Mouse (Mus musculus) heart, embryonic 16.5 days (tissue): Measurements from ENCODE around the gene Rnf144a. TPM values are rescaled to one million over a fixed set of nuclear protein-coding genes. Genes with fewer than 3 reads are reported as not detected.

Experiments
- ATAC-seq: fragments of 200-750 bp; cut with Nextera tagmentation; replicated peaks from 2 replicates; pipeline ENCODE4 v1.8.0; 2017; ENCODE audit warnings: moderate number of reproducible peaks; ENCODE audit not compliant: insufficient read depth, low FRiP score; ENCODE audit errors: extremely low read depth
- H3K27ac ChIP-seq: fragments of 300-500 bp; sonication (generic); 2 replicates; pipeline ENCODE4 v1.5.1; 2014; ENCODE audit warnings: mild to moderate bottlenecking, low read length, control low read depth, moderate library complexity
- H3K27me3 ChIP-seq: fragments of 300-500 bp; sonication (generic); 2 replicates; pipeline ENCODE4 v1.6.1; 2014; ENCODE audit warnings: low read length, mixed read lengths; ENCODE audit not compliant: control insufficient read depth, insufficient read depth
- H3K36me3 ChIP-seq: fragments of 300-500 bp; sonication (generic); 2 replicates; pipeline ENCODE4 v1.6.1; 2014; ENCODE audit not compliant: control insufficient read depth, insufficient read depth
- H3K4me1 ChIP-seq: fragments of 300-500 bp; sonication (generic); 2 replicates; pipeline ENCODE4 v1.6.1; 2014; ENCODE audit warnings: low read length, mixed read lengths; ENCODE audit not compliant: control insufficient read depth, insufficient read depth
- H3K4me2 ChIP-seq: fragments of 300-500 bp; sonication (generic); 2 replicates; pipeline ENCODE4 v1.6.1; 2014; ENCODE audit warnings: low read depth, mild to moderate bottlenecking, control low read depth, low read length
- H3K4me3 ChIP-seq: fragments of 300-500 bp; sonication (generic); 2 replicates; pipeline ENCODE4 v1.5.1; 2014; ENCODE audit warnings: mild to moderate bottlenecking, control low read depth, low read length
- H3K9ac ChIP-seq: fragments of 300-500 bp; sonication (generic); 2 replicates; pipeline ENCODE4 v1.6.1; 2014; ENCODE audit warnings: low read length, control low read depth
- H3K9me3 ChIP-seq: fragments of 300-500 bp; sonication (generic); replicated peaks from 2 replicates; pipeline ENCODE4 v1.6.1; 2016; ENCODE audit warnings: low read length; ENCODE audit not compliant: control insufficient read depth
- WGBS: fragments of 180-500 bp; shearing (Covaris S2); extraction: QIAGEN DNeasy Blood & Tissue Kit; methylation state at CpG from one replicate; pipeline ENCODE4 v1.1.7; 2014; 5-methylcytosine and 5-hydroxymethylcytosine counted together
- polyA plus RNA-seq: library from polyadenylated mRNA; unstranded; fragments of >200 nt; fragmentation: Nextera tagmentation; extraction: Ambion mirVana; gene quantifications from 2 replicates; pipeline ENCODE4 v1.2.1, GENCODE M21; 2015

Rnf144a gene
- polyA plus RNA-seq, 1 experiment from 2014 or later: 12.1 TPM

DNA sequence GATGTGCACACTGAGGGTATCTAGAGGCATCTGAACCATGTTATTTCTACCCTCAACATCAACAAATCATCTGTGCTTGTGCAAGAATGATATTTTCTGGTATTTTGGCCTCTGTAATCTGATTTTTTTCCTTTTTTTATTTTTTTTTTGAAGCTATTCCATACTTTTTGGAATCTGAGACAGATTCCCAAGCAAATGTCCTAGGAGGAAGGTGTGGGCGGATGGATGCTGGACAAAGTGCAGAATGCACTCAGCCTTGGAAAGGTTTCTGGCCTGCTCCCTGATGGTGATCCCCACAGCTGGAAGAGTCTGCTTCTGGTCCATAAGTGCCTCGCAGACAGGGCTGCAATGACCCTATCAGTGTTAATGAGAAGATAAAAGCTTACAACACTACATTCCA, 28.9 kb downstream of the Rnf144a start:
- no peak for ATAC-seq
- H3K27ac ChIP-seq: no peak overlapping the region
- 58% methylated on average over 2 of the region's 2 CpGs for WGBS

DNA sequence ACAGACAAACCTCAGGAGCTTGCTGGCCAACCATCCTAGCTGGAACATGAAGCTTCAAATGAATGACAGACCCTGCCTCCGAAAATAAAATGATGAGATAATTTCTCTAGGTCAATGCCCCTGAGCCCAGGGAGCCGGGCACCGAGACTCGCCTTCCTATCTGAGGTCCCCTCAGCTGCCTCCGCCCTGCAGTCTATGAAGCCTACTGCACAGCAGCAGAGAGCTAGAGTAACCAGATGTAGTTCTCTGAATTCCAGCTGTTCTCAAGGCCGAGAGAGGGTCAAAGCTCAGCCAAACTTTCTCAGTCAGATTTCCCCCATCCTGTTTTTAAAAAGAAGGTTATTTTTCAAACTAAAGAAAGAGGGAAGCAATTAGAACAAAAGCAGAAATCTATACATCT, 29.3 kb downstream of the Rnf144a start:
- no peak overlapping the region for H3K9ac ChIP-seq
- H3K4me2 ChIP-seq: no peak overlapping the region
- H3K4me3 ChIP-seq: no peak overlapping the region
- H3K27me3 ChIP-seq: no peaks in the 10 kb centered on the region
- WGBS: 53% methylated on average over 6 of the region's 6 CpGs
- H3K9me3 ChIP-seq: no peaks in the 10 kb centered on the region
- 0 out of 2 replicates have a peak, but pooled peaks cover 3% of the 10 kb centered on the region for H3K36me3 ChIP-seq
- H3K4me1 ChIP-seq: no peaks in the 10 kb centered on the region
- no peak overlapping the region for H3K27ac ChIP-seq
- no peak for ATAC-seq

More for the DNA sequence above, 28.9 kb downstream of the Rnf144a start:
- H3K9ac ChIP-seq: no peak overlapping the region
- no peaks in the 10 kb centered on the region for H3K9me3 ChIP-seq
- no peaks in the 10 kb centered on the region for H3K4me1 ChIP-seq
- H3K4me2 ChIP-seq: no peak overlapping the region
- H3K27me3 ChIP-seq: no peaks in the 10 kb centered on the region
- H3K4me3 ChIP-seq: no peak overlapping the region
- H3K36me3 ChIP-seq: 0 out of 2 replicates have a peak, but pooled peaks cover 3% of the 10 kb centered on the region

DNA sequence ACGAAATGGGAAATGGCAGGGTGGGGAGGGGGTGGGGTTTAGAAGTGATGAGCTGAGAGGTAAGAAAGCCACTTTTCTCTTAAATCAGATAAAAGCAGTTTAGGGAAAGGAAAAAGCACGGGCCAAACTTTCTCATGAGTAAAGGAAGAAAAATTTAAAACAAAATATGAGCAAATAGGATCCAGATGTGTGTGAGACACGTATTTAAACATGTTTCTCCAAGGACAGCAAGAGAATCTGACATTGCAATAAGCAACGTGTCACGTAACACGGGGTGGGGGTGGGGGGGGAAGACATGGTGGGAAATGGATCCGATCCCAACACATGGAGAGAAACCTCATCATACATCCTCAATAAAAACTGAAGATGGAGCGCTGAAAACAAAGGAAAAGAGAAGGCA, 33.3 kb downstream of the Rnf144a start:
- Histone ChIP-seq H3K4me2 (no peak overlapping the region), H3K4me1 (no peaks in the 10 kb centered on the region), H3K27me3 (no peaks in the 10 kb centered on the region), H3K36me3 (no peaks in the 10 kb centered on the region), H3K4me3 (no peak overlapping the region), H3K9ac (no peak overlapping the region), H3K9me3 (no peaks in the 10 kb centered on the region), H3K27ac (no peak overlapping the region)
- WGBS: 80% methylated on average over 8 of the region's 8 CpGs
- no peak for ATAC-seq

DNA sequence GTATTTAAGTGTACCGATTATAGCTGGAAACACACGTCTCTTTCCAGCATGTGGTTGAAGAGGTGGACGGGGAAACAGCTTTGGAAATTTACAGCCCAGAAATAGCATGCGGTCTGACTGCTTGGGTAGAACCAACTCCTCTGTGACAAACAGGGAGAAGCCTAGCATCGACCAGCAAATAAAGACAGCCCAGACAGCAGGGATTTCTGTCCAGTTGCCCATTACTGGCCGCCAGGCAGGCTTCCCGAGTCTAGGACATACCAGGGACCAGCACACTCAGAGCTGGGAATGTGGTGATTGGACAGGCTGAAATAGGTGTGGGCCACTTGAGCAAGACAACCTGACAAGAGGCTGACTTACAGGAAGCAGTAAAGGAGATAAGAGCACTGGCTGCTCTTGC, 35.3 kb downstream of the Rnf144a start:
- no peak for ATAC-seq
- no peak overlapping the region for H3K9ac ChIP-seq
- no peak overlapping the region for H3K4me2 ChIP-seq
- H3K27me3 ChIP-seq: no peaks in the 10 kb centered on the region
- H3K4me3 ChIP-seq: no peak overlapping the region
- no peaks in the 10 kb centered on the region for H3K36me3 ChIP-seq
- H3K4me1 ChIP-seq: no peaks in the 10 kb centered on the region
- 58% methylated on average over 7 of the region's 7 CpGs for WGBS
- no peaks in the 10 kb centered on the region for H3K9me3 ChIP-seq
- H3K27ac ChIP-seq: no peak overlapping the region

DNA sequence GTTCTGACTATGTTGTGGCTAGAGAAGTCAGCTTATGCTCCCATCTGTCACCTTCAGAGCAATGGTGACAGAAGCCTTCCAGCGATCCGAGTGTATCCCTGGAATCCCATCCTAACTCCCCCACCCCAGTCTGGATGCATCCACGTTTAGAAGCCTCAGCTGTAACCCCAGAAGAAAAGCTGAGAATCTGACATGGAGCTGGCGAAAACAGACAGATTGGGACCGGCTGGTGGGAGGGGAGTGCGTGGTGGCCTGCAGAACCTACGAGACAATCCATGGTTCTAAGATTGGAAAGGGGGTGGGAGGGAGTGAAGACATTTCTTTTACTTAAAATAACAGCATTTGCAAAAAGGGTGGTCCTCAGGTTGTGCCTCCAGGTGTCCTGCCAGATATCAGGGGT, 37.4 kb downstream of the Rnf144a start:
- Histone ChIP-seq H3K27me3 (no peaks in the 10 kb centered on the region), H3K27ac (no peak overlapping the region), H3K4me2 (no peak overlapping the region), H3K4me3 (no peak overlapping the region), H3K4me1 (no peaks in the 10 kb centered on the region), H3K9ac (no peak overlapping the region), H3K36me3 (no peaks in the 10 kb centered on the region), H3K9me3 (no peaks in the 10 kb centered on the region)
- ATAC-seq: no peak
- 69% methylated on average over 7 of the region's 7 CpGs for WGBS

DNA sequence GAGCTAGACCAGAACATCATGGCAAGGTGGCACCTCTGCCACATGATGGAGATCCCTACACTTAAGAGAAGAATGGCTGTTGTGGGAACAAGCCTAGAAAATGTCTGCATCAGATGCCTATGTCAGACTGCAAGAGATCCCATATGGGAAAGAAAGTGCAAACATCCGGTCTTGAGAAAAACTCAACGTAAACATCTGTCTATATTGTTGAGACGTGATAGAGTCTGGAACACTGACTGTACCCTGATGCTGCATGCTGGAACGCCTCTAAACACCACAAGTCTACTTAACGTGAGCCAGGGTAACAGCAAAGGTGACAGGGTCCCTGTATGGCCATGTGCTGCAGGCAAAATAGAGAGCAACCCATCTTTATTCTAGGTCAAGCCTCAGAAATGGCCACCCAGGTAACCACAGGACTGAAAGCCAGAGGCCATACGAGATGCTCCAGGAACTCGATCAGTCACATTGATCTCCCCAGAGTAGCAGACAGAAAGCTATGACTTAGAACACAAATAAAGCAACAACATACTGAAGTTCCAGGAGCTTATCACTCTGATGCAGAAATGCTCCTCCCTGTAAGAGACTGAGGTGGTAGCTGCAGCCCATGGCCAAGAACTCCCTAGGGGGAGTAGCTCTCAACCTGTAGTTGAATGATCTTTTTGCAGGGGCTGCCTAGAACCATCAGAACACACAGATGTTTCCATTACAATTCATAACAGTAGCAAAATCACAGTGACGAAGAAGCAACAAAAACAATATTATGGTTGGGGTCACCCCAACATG, 38.3 kb downstream of the Rnf144a start:
- Histone ChIP-seq H3K27me3 (no peaks in the 10 kb centered on the region), H3K27ac (no peak overlapping the region), H3K9me3 (no peaks in the 10 kb centered on the region), H3K4me2 (no peak overlapping the region), H3K36me3 (no peaks in the 10 kb centered on the region), H3K4me3 (no peak overlapping the region), H3K9ac (no peak overlapping the region), H3K4me1 (no peaks in the 10 kb centered on the region)
- WGBS: 84% methylated on average over 8 of the region's 8 CpGs
- no peak for ATAC-seq

DNA sequence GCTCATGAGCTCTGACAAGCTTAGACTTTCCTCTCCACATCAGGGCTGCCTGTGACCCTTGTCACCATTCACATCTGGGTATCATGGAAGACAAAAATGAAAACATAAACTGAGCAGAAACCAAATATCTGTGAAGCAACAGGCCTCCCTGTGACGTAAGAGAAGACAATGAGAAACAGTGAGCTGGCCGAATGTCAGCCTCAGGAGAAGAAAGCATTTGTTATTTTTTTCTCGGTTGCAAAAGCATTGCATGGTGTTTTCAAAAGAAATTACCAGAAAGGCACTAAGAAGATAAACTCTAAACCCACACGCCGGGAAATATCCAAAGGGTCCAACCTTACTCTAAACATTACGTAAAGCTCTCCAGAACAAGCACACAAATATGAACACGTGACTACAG, 41.3 kb downstream of the Rnf144a start:
- Histone ChIP-seq H3K9me3 (no peaks in the 10 kb centered on the region), H3K27me3 (no peaks in the 10 kb centered on the region), H3K36me3 (no peaks in the 10 kb centered on the region), H3K4me1 (no peaks in the 10 kb centered on the region), H3K9ac (no peak overlapping the region), H3K4me3 (no peak overlapping the region), H3K27ac (0 out of 2 replicates have a peak overlapping the region, but pooled peaks have one; percentile 15), H3K4me2 (no peak overlapping the region)
- ATAC-seq: no peak
- 69% methylated on average over 7 of the region's 7 CpGs for WGBS

DNA sequence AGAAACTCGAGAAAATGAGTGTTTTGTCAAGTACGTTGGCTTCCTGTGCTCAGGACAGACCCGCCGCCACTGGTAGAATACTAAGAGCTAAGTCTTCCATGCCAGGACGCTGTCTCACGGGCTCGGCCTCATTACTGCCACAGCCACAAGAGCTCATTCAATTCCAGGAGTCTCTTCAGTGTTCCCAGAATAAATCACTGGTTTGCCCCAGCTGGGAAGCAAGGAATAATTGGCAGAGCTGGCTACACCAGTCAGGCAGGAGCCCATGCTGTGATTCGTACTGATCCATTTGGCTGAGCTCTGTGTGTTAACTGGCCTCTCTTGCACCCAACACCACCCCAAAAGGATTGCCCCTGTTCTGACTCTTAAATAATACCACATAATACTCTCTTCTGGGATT, 45.0 kb downstream of the Rnf144a start:
- Histone ChIP-seq H3K27me3 (no peaks in the 10 kb centered on the region), H3K36me3 (no peaks in the 10 kb centered on the region), H3K4me2 (no peak overlapping the region), H3K9ac (no peak overlapping the region), H3K27ac (no peak overlapping the region), H3K4me1 (no peaks in the 10 kb centered on the region; the same call in 1 of the 2 replicates), H3K9me3 (no peaks in the 10 kb centered on the region), H3K4me3 (no peak overlapping the region)
- no peak for ATAC-seq
- WGBS: 84% methylated on average over 8 of the region's 8 CpGs

DNA sequence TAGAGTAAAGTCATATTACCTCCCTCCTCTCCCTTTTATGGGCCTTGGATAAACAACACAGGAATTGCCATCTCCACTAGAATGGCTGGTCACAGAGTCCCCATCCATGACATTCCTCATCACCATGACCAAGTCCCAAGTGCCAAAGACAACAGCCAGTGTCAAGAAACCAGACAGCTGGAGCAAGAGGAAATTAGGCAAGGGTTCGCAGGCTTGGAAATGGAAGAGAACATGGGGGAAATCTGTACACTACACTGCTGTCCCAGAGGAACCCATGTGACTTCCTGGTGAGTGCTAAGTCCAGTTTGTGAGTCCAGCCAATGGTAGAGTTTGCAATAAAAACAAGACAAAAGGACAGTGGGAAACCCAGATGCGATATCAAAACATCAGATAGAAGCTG, 47.7 kb downstream of the Rnf144a start:
- Histone ChIP-seq H3K36me3 (no peaks in the 10 kb centered on the region), H3K9me3 (no peaks in the 10 kb centered on the region), H3K4me2 (no peak overlapping the region), H3K9ac (no peak overlapping the region), H3K4me3 (no peak overlapping the region), H3K4me1 (no peaks in the 10 kb centered on the region; the same call in 1 of the 2 replicates), H3K27me3 (no peaks in the 10 kb centered on the region), H3K27ac (no peak overlapping the region)
- 0 out of 2 replicates have a peak, but pooled peaks have one; percentile 41 for ATAC-seq
- 72% methylated on average over 2 of the region's 2 CpGs for WGBS
